Mouse (Mus musculus) ES-Bruce4 (cell line): Measurements from ENCODE around the gene Inhba. TPM values are rescaled to one million over a fixed set of nuclear protein-coding genes. Genes with fewer than 3 reads are reported as not detected.

Experiments
- H3K27ac ChIP-seq: 2 replicates; pipeline ENCODE4 v1.5.1; 2012; ENCODE audit warnings: low read length, inconsistent platforms; ENCODE audit not compliant: insufficient read depth
- H3K27me3 ChIP-seq: 2 replicates; pipeline ENCODE4 v1.6.1; 2012; ENCODE audit warnings: mild to moderate bottlenecking, low read length, inconsistent platforms; ENCODE audit not compliant: control insufficient read depth, poor library complexity, insufficient read depth, severe bottlenecking
- H3K36me3 ChIP-seq: 2 replicates; pipeline ENCODE4 v1.6.1; 2012; ENCODE audit warnings: inconsistent platforms, mild to moderate bottlenecking, low read length, moderate library complexity; ENCODE audit not compliant: control insufficient read depth, poor library complexity, insufficient read depth, severe bottlenecking
- H3K4me1 ChIP-seq: one replicate; pipeline ENCODE4 v1.8.1; 2011; ENCODE audit warnings: low read length; ENCODE audit not compliant: control insufficient read depth, insufficient read depth
- H3K4me3 ChIP-seq: 2 replicates; pipeline ENCODE4 v1.5.1; 2011; ENCODE audit warnings: low read depth, mild to moderate bottlenecking, low read length
- H3K9ac ChIP-seq: 2 replicates; pipeline ENCODE4 v1.6.1; 2012; ENCODE audit warnings: low read depth, mild to moderate bottlenecking, inconsistent platforms; ENCODE audit not compliant: poor library complexity, severe bottlenecking
- H3K9me3 ChIP-seq: replicated peaks from 2 replicates; pipeline ENCODE4 v1.6.1; 2012; ENCODE audit warnings: mild to moderate bottlenecking, low read length, inconsistent platforms; ENCODE audit not compliant: control insufficient read depth, poor library complexity, insufficient read depth, severe bottlenecking
- CTCF ChIP-seq: IDR thresholded peaks from one replicate; pipeline ENCODE4 v1.8.1; 2011; ENCODE audit warnings: low read depth, low read length
- EP300 ChIP-seq: IDR thresholded peaks from 2 replicates; pipeline ENCODE4 v1.6.1; 2011; ENCODE audit warnings: low read depth, low read length; ENCODE audit not compliant: insufficient read depth
- POLR2A ChIP-seq: IDR thresholded peaks from one replicate; pipeline ENCODE4 v1.8.1; 2011; ENCODE audit warnings: low read length; ENCODE audit not compliant: insufficient read depth
- polyA plus RNA-seq: library from polyadenylated mRNA; stranded (reverse); fragments of >200 nt; gene quantifications from 2 replicates; pipeline ENCODE4 v1.2.4, GENCODE M21; 2011; ENCODE audit warnings: low read depth; ENCODE audit not compliant: missing spikeins, insufficient read depth, insufficient read length

The Inhba gene
- polyA plus RNA-seq, 1 experiment: 6.4 TPM

GRCm38 (mm10) chr13:15995314-15995713, 16.3 kb upstream of the Inhba start:
- H3K9me3 ChIP-seq: no peaks in the 10 kb centered on the region
- H3K36me3 ChIP-seq: no peaks in the 10 kb centered on the region
- H3K9ac ChIP-seq: no peak overlapping the region
- no peaks in the 10 kb centered on the region for H3K4me1 ChIP-seq
- no peak overlapping the region for H3K4me3 ChIP-seq
- no peaks in the 10 kb centered on the region for H3K27me3 ChIP-seq
- no peak overlapping the region for H3K27ac ChIP-seq
- no peak for TF ChIP-seq EP300
- no peak for TF ChIP-seq CTCF
- TF ChIP-seq POLR2A: no peak

DNA sequence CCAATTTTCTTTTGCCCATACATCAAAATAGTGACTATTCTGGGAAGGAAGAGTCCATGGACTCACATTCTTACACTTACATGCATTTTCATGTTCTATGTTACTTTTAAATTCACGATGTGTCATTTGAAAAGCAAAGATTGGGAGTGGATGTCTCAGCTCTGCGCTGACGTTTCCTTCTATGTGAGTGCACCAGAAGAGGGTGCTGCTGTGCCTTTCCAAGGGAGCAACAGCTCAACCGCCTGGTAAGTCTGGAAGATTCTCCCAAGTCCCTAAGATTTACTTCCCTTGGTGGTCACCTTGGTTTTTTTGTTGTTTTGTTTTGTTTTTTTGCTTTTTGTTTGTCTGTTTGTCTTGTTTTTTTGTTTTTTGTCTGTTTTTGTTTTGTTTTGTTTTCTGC, 6.1 kb upstream of the Inhba start:
- Histone ChIP-seq H3K27ac (no peak overlapping the region), H3K36me3 (no peaks in the 10 kb centered on the region), H3K4me3 (no peak overlapping the region), H3K9me3 (no peaks in the 10 kb centered on the region), H3K27me3 (no peaks in the 10 kb centered on the region), H3K4me1 (no peaks in the 10 kb centered on the region), H3K9ac (no peak overlapping the region)
- TF ChIP-seq EP300 (no peak), CTCF (peak; percentile 72)

- Histone ChIP-seq H3K4me3 (no peak overlapping the region), H3K9me3 (no peaks in the 10 kb centered on the region), H3K27ac (no peak overlapping the region), H3K4me1 (no peaks in the 10 kb centered on the region), H3K36me3 (no peaks in the 10 kb centered on the region), H3K27me3 (no peaks in the 10 kb centered on the region), H3K9ac (no peak overlapping the region)
- TF ChIP-seq CTCF (no peak), POLR2A (no peak), EP300 (no peak)
Measured at GRCm38 (mm10) chr13:16007748-16008147, 3.9 kb upstream of the Inhba start.

DNA sequence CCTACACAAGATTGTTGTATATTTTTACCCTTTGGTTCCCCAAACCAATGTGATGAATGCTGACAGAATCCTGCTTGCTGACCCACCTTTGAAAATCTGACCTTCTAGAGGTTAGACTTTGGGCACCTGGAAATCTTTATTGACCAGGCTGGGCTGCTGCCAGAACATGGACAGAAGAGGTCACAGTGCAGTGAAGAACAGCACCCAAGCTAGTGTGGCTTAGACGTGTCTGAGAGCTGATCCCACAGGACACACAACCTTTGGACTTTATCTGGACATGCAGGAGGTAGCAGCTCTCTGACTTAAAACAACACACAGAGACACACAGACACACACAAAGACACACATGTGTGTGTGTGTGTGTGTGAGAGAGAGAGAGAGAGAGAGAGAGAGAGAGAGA, 3.3 kb upstream of the Inhba start:
- no peaks in the 10 kb centered on the region for H3K4me1 ChIP-seq
- H3K9me3 ChIP-seq: no peaks in the 10 kb centered on the region
- no peaks in the 10 kb centered on the region for H3K27me3 ChIP-seq
- no peaks in the 10 kb centered on the region for H3K36me3 ChIP-seq
- H3K27ac ChIP-seq: no peak overlapping the region
- H3K4me3 ChIP-seq: no peak overlapping the region
- H3K9ac ChIP-seq: no peak overlapping the region
- TF ChIP-seq EP300 (no peak), CTCF (no peak), POLR2A (no peak)

DNA sequence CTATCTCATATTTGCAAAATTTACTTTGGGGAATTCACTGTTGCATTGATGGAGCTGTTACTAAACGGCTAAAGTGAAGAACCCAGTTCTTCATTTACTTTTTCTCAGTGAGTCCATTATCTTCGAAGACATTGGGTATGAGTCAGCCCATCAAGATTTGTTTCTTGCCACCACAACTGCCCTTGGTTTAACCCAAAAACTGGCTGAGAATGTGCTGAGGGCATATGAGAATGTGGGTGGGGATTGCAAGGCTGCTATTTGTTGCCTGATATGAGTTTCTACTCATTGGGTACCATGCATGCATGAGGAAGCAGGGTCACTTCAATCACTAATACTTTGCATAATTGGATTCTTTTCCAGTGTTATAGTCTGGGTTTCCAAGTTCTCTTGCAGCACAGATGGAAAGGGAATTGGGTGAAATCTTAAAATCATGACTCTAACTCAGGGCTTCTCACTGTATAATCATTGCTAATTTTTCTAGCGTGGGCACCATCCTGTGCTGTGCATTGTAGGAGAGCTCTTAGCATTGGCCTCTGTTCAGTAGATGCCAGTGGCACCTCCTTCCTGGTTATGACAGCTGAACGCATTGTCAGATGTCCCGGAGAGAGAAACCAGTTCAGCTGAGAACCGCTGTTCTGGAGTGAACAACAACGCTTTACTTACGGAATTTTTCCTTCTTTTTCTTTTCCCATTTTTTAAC, 1.7 kb upstream of the Inhba start:
- Histone ChIP-seq H3K36me3 (no peaks in the 10 kb centered on the region), H3K4me3 (no peak overlapping the region), H3K27me3 (no peaks in the 10 kb centered on the region), H3K9me3 (no peaks in the 10 kb centered on the region), H3K4me1 (no peaks in the 10 kb centered on the region), H3K9ac (no peak overlapping the region), H3K27ac (no peak overlapping the region)
- TF ChIP-seq EP300 (no peak), CTCF (no peak), POLR2A (no peak)

- Histone ChIP-seq H3K4me3 (no peak overlapping the region), H3K27me3 (0 out of 2 replicates have a peak, but pooled peaks cover 2% of the 10 kb centered on the region), H3K27ac (no peak overlapping the region), H3K4me1 (no peaks in the 10 kb centered on the region), H3K9ac (no peak overlapping the region), H3K9me3 (no peaks in the 10 kb centered on the region), H3K36me3 (no peaks in the 10 kb centered on the region)
- no peak for TF ChIP-seq POLR2A
- TF ChIP-seq EP300: no peak
- TF ChIP-seq CTCF: no peak
Measured at GRCm38 (mm10) chr13:16010586-16010985, 1.1 kb upstream of the Inhba start.
